Mouse (Mus musculus) adrenal gland (tissue): ENCODE data around the gene Disp1.

ENCODE experiments used
- intact Hi-C: fragments of 180-260 bp; cut with DNase I; formaldehyde crosslinking; loops from one replicate; pipeline ENCODE4 v1.15.1; 2025
- microRNA-seq, 2 experiments: library from miRNA; unstranded; fragments of <30 nt; microRNA quantifications; one replicate each; pipeline ENCODE4; 2019

Gene Disp1

GRCm38 (mm10) chr1:183047191-183047912 lies 174.0 kb downstream of the Disp1 start:
- intact Hi-C loops, result no loop called here

- intact Hi-C loops, result no loop called here
Measured at GRCm38 (mm10) chr1:183046081-183046480, 175.2 kb downstream of the Disp1 start.

DNA sequence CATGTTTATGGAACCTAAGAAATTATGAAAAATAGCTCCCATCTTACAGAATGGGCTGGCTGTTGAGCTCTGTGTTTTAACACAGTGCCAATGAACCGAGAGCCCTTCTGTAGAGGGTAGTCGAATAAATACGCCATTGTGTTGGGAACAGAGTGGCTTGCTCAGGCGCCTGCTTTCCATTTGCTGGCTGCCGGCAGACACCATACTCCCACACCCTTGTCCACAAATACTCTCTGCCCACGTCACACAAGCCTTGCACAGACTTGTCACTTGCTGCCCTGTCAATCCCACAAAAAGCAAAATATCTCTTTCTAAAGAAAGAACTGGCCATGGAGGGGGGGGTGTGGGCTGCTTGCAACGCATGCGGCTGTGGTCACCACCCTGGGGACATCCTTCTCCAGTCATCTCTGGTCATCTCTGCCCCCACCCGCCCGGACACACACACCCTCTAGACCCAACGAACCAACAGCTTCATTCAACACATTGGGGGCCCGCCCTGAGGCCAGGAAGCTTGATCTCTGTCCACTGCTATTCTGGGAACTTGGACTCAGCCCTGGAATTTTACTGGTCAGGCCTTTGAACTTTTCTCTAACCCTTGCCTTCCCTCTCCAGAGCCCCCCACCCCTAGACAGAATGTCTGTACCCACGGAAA lies 178.0 kb downstream of the Disp1 start:
- intact Hi-C loops, result no loop called here

- intact Hi-C loops, result no loop called here
Measured at GRCm38 (mm10) chr1:183041703-183042102, 179.6 kb downstream of the Disp1 start.

GRCm38 (mm10) chr1:183040847-183041382 lies 180.4 kb downstream of the Disp1 start:
- intact Hi-C loops, result no loop called here

GRCm38 (mm10) chr1:183039881-183040708 lies 181.2 kb downstream of the Disp1 start:
- intact Hi-C loops, result no loop called here

- intact Hi-C loops, result no loop called here
Measured at GRCm38 (mm10) chr1:183039404-183039803, 181.9 kb downstream of the Disp1 start.

Small RNA genes lying within 50 kb of the gene (microRNA-seq; reads per million reads assigned to microRNA genes)
- 0 reads per million in 2 experiments for gene Gm24975
